Mouse (Mus musculus): ENCODE measurements around the gene Shf. TPM values are rescaled to one million over a fixed set of nuclear protein-coding genes. Genes with fewer than 3 reads are reported as not detected.

The Shf gene
- total RNA-seq, 2 experiments from 2014 or later: 64.8 to 72.7 TPM

DNA sequence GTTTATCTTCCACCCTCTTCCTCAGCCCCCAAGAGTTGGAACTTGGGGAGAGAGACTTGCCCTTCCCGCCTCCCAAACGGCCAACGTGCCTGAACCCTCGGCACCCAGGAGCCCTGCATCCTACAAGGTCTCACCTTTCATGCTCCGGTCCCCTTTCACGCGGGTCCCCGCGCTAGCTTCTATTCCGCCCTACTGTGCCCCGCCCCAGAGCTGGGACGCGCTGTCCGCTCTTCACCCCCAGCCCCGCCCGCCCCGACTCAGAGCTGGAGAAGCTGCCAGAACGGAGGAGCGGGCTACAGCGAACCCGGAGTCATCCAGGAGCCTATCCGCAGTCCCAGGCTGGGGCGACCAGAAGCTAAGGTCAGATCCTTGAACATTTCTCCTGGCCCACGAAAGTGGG lies 55.4 kb downstream of the Shf start, which contains the start of gene Duoxa1:
Gene Duoxa1, minus strand, starts transcription at position 195 of the 400 bp plus-strand sequence.
- intact Hi-C loops (cut with DNase I): no loop called here
- DNase-seq (ENCODE audit: extremely low spot score in 1 of 2, low spot score in 2 of 2): no peak

- DNase-seq (ENCODE audit: extremely low spot score in 1 of 2, low spot score in 2 of 2): peak in 1 of 2 experiments; percentile 72
- intact Hi-C loops (cut with DNase I): no loop called here
These were observed 56.1 kb downstream of the Shf start for GRCm38 (mm10) chr2:122312722-122313417.

- intact Hi-C loops (cut with DNase I): no loop called here
- DNase-seq (ENCODE audit: extremely low spot score in 1 of 2, low spot score in 2 of 2): no peak
These were observed 57.4 kb downstream of the Shf start for GRCm38 (mm10) chr2:122311561-122311960.

DNA sequence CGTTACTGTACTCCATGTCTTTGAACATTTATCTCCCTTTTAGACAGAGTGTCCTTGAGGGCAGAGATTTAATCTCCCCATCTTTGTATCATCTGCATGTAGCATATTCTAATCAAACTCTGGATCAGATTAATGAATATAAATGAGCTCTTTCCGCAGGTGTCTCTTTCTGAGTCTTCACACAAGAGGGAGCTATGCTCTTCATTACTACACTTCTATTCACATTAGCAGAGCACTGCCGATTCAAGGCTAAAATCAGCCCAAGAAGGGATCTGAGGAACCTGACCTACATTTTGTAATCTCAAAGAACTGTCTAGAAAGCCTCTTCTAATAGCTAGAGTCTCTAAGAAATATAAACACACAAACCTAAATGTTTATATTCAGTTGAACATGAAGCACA lies 59.3 kb downstream of the Shf start:
- intact Hi-C loops (cut with DNase I): loop anchor here (10.0 kb wide), 1 partner anchor 245 kb away; no protein-coding TSS in a partner anchor
- no peak for DNase-seq (ENCODE audit: extremely low spot score in 1 of 2, low spot score in 2 of 2)

- DNase-seq (ENCODE audit: extremely low spot score in 1 of 2, low spot score in 2 of 2): peak; percentile 36 to 51
- intact Hi-C loops (cut with DNase I): loop anchor here (10.0 kb wide), 1 partner anchor 249 kb away; no protein-coding TSS in a partner anchor
These were observed 62.8 kb downstream of the Shf start for GRCm38 (mm10) chr2:122306184-122306583.

GRCm38 (mm10) chr2:122305097-122305892 lies 63.7 kb downstream of the Shf start:
- intact Hi-C loops (cut with DNase I): loop anchor here (10.0 kb wide), 1 partner anchor 250 kb away; no protein-coding TSS in a partner anchor
- DNase-seq (ENCODE audit: extremely low spot score in 1 of 2, low spot score in 2 of 2): no peak

- intact Hi-C loops (cut with DNase I): loop anchor here (5.0 to 10.0 kb wide), 2 partner anchors 112 to 250 kb away; no protein-coding TSS in a partner anchor
- no peak for DNase-seq (ENCODE audit: extremely low spot score in 1 of 2, low spot score in 2 of 2)
These were observed 64.4 kb downstream of the Shf start for GRCm38 (mm10) chr2:122304544-122304943.

DNA sequence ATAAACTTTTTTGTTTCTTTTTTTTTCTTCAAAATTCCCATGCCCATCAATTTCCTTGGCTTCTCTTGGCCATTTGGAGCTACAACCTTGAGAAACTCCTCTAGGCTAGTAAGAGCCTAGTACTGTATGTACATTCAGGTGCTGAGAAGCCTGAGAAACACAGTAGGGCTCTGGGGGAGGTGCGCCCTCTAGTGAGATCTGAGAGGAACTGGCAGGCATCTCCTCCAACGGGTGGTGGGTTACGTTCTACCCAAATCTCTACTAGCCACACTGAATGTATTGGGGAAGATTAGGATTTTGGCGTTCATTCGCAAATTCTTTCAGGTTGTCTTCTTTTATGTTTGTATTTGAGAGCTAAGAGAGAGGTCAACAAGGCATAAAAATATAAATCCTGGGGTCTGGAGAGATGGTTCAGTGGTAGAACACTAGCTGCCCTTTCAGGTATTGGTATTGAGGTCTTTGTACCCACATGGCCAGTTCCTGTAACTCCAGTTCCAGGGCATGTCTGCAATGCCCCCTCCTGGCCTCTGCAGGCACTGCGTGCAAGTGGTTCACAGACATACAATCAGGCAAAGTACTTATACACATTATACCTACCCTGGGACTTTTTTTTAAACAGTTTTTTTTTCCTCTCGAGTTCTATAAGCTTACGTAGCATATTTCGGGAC lies 66.3 kb downstream of the Shf start:
- intact Hi-C loops (cut with DNase I): loop anchor here (5.0 to 10.0 kb wide), 2 partner anchors 110 to 252 kb away; no protein-coding TSS in a partner anchor
- DNase-seq (ENCODE audit: extremely low spot score in 1 of 2, low spot score in 2 of 2): peak; percentile 51 to 67

- no peak for DNase-seq (ENCODE audit: extremely low spot score in 1 of 2, low spot score in 2 of 2)
- intact Hi-C loops (cut with DNase I): loop anchor here (5.0 to 10.0 kb wide), 2 partner anchors 110 to 253 kb away; no protein-coding TSS in a partner anchor
These were observed 66.9 kb downstream of the Shf start for GRCm38 (mm10) chr2:122301921-122302573.

DNA sequence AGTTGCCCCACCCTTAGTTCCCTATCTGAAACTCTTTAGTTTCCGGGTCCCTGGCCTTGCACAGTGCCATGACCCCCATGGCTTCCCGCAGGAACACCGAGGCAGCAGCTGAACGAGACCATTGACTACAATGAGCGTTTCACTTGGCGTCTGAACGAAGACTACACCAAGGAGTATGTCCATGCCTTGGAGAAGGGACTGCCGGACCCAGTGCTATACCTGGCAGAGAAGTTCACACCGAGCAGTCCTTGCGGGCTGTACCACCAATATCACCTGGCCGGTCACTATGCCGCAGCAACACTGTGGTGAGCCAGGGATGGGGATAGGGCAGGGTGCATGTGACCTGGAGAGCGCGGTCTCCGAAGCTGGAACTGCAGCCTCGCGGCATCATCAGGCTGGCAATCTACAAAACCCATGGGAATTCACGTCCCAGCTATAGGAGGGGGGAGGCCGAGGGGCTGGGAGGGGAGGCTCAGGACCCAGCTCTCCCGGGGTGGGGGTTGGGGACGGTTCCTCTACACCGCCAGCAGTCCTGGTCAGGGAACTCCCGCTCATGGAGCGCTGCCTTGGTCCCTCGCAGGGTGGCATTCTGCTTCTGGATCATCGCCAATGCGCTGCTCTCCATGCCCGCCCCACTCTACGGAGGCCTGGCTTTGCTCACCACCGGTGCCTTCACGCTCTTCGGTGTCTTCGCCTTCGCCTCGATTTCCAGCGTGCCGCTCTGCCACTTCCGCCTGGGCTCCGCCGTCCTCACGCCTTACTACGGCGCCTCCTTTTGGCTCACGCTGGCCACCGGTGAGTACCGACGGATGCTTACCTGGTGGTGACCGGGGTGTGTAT lies 67.7 kb downstream of the Shf start:
- intact Hi-C loops (cut with DNase I): loop anchor here (5.0 to 10.0 kb wide), 2 partner anchors 109 to 254 kb away; no protein-coding TSS in a partner anchor
- peak in 1 of 2 experiments; percentile 64 for DNase-seq (ENCODE audit: extremely low spot score in 1 of 2, low spot score in 2 of 2)

GRCm38 (mm10) chr2:122300656-122301020 lies 68.3 kb downstream of the Shf start:
- intact Hi-C loops (cut with DNase I): loop anchor here (5.0 to 10.0 kb wide), 2 partner anchors 108 to 254 kb away; no protein-coding TSS in a partner anchor
- DNase-seq (ENCODE audit: extremely low spot score in 1 of 2, low spot score in 2 of 2): no peak

DNA sequence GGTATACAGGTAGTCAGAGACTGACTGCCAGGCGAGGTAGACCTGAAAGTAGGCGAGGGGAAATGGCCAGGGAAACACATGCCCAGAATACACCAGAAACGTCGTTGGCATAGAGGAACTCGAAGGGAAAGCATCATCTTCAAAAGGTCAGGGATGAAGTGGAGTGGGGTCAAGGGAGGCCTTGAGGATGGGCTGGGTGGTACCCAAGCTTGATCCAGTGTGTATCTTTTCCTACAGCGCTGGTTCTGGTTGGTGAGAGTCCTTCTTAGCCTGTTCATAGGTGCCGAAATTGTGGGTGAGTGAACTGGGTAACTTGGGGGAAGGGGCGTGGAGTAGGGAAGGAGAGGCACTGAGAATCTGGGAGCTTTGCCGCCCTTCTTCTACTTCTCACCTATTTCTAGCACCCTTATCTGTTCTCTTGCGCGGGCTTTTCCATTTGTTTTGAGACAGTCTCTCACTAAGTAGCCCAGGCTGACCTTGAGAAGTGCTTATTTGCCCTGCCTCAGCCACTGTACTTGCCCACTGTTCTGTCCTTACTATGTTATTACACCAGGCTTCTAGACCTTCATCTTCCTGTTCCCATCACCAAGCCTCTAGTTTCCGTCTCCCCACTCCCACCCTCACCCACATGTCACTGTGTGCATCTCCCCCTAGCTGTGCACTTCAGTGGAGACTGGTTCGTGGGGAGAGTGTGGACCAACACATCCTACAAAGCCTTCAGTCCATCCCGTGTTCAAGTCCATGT lies 68.9 kb downstream of the Shf start:
- DNase-seq (ENCODE audit: extremely low spot score in 1 of 2, low spot score in 2 of 2): no peak
- intact Hi-C loops (cut with DNase I): loop anchor here (5.0 to 10.0 kb wide), 2 partner anchors 108 to 255 kb away; no protein-coding TSS in a partner anchor

Other genes starting within 250 kb of the Shf start
- gene B2m, start 221.5 kb downstream of the Shf start, total RNA-seq (2021): 10 to 100 TPM; 72.1 to 76.8 TPM
- not detected for gene Trim69, start 208.5 kb downstream of the Shf start, total RNA-seq (2021)
- gene Patl2, start 183.0 kb downstream of the Shf start, total RNA-seq (2021): under 1 TPM in 1 of 2 experiments, not detected in 1; 0.14 TPM
- gene Terb2, start 182.9 kb downstream of the Shf start, total RNA-seq (2021): not detected
- gene Sord, start 134.4 kb downstream of the Shf start, total RNA-seq (2021): 10 to 100 TPM; 15.0 to 16.3 TPM
- gene Duox2, start 70.7 kb downstream of the Shf start, total RNA-seq (2021): under 1 TPM in 1 of 2 experiments, not detected in 1; 0.26 TPM
- under 1 TPM; 0.22 to 0.34 TPM for gene Duoxa2, start 70.3 kb downstream of the Shf start, total RNA-seq (2021)
- under 1 TPM; 0.21 to 0.39 TPM for gene Duoxa1, start 55.4 kb downstream of the Shf start, total RNA-seq (2021)
- under 1 TPM; 0.15 to 0.26 TPM for gene Duox1, start 53.5 kb downstream of the Shf start, total RNA-seq (2021)
- under 1 TPM; 0.24 to 0.32 TPM for gene Slc28a2, start 57.3 kb upstream of the Shf start, total RNA-seq (2021)
- gene Gm14085, start 115.8 kb upstream of the Shf start, total RNA-seq (2021): not detected
- 10 to 100 TPM; 64.7 to 71.5 TPM for gene Gatm, start 242.1 kb upstream of the Shf start, total RNA-seq (2021)